ENCODE assay signal across 11 mouse cellular contexts in genomic region chr13:97549384-97549783, GRCm38 (mm10).
DNase-seq lines count a peak whose midpoint lies in the region; ATAC-seq and TF ChIP-seq lines count a peak whose summit lies in the region.
"Had no signal": no experiment of that assay in that cellular context is flagged by ENCODE, and none has a peak within 500 bp of the region (broad histone marks: within the 10 kb centered on the region; RNA-seq: fewer than 3 reads in every experiment).

No protein-coding gene starts in this region.

- no peak for TF ChIP-seq POLR2A in liver, adult 2 months (IDR thresholded peaks at IDR 0.05; ENCODE audit: extremely low read depth, insufficient read depth, low read length)

- peak overlapping the region; percentile 62 for H3K27ac ChIP-seq in heart, embryonic 10.5 days
- H3K27ac ChIP-seq in liver, adult 2 months (replicated peaks; ENCODE audit: insufficient read depth, low read depth, low read length) = peak overlapping the region; percentile 80
- no peak overlapping the region for H3K27ac ChIP-seq in liver, postnatal 0 days (ENCODE audit: low read depth)
- H3K27ac ChIP-seq in embryonic facial prominence, embryonic 10.5 days (replicated peaks) = peak overlapping the region; percentile 76; the same call in 1 of the 2 replicates
- peak overlapping the region; percentile 42 for H3K27ac ChIP-seq in limb, embryonic 10.5 days
- H3K27ac ChIP-seq: midbrain, embryonic 12.5 days had no signal

- no peak for TF ChIP-seq CTCF in liver, adult 2 months (IDR thresholded peaks at IDR 0.05; ENCODE audit: low read depth, low read length)
- no peak for TF ChIP-seq CTCF in liver, postnatal 0 days (IDR thresholded peaks at IDR 0.05; ENCODE audit: low read depth)

- no peak overlapping the region for H3K4me2 ChIP-seq in liver, postnatal 0 days (ENCODE audit: low read depth, low read length)
- H3K4me2 ChIP-seq: midbrain, embryonic 12.5 days had no signal

- H3K9ac ChIP-seq in liver, adult 2 months (ENCODE audit: low read depth, low read length) = no peak overlapping the region
- no peak overlapping the region for H3K9ac ChIP-seq in liver, postnatal 0 days (replicated peaks)
- H3K9ac ChIP-seq: midbrain, embryonic 12.5 days had no signal

- H3K4me3 ChIP-seq in heart, embryonic 10.5 days = no peak overlapping the region
- H3K4me3 ChIP-seq in liver, adult 2 months (ENCODE audit: insufficient read depth, low read depth, low read length) = no peak overlapping the region
- H3K4me3 ChIP-seq in liver, postnatal 0 days (ENCODE audit: low read depth, low read length) = no peak overlapping the region
- no peak overlapping the region for H3K4me3 ChIP-seq in embryonic facial prominence, embryonic 10.5 days
- no peak overlapping the region for H3K4me3 ChIP-seq in limb, embryonic 10.5 days
- H3K4me3 ChIP-seq: midbrain, embryonic 12.5 days had no signal

- 92% methylated on average over 6 of the region's 6 CpGs for WGBS in heart, embryonic 10.5 days
- 97% methylated on average over 6 of the region's 6 CpGs for WGBS in liver, adult 2 months
- WGBS in liver, postnatal 0 days (ENCODE audit: insufficient replicate concordance) = 83% methylated on average over 6 of the region's 6 CpGs
- WGBS in embryonic facial prominence, embryonic 10.5 days = 96% methylated on average over 6 of the region's 6 CpGs
- 92% methylated on average over 6 of the region's 6 CpGs for WGBS in limb, embryonic 10.5 days

- H3K4me1 ChIP-seq in heart, embryonic 10.5 days = peaks cover 25% of the 10 kb centered on the region
- no peaks in the 10 kb centered on the region; the same call in 1 of the 2 replicates for H3K4me1 ChIP-seq in liver, adult 2 months (ENCODE audit: control insufficient read depth, insufficient read depth, low read length)
- peaks cover 2% of the 10 kb centered on the region; the same call in 1 of the 2 replicates for H3K4me1 ChIP-seq in liver, postnatal 0 days (ENCODE audit: insufficient read depth)
- H3K4me1 ChIP-seq in embryonic facial prominence, embryonic 10.5 days = peaks cover 30% of the 10 kb centered on the region
- peaks cover 19% of the 10 kb centered on the region for H3K4me1 ChIP-seq in limb, embryonic 10.5 days

- no peaks in the 10 kb centered on the region for H3K9me3 ChIP-seq in heart, embryonic 10.5 days
- no peaks in the 10 kb centered on the region for H3K9me3 ChIP-seq in liver, postnatal 0 days (ENCODE audit: low read length)
- no peaks in the 10 kb centered on the region for H3K9me3 ChIP-seq in embryonic facial prominence, embryonic 10.5 days
- no peaks in the 10 kb centered on the region for H3K9me3 ChIP-seq in limb, embryonic 10.5 days (replicated peaks)
- H3K9me3 ChIP-seq: midbrain, embryonic 12.5 days had no signal

- no peak for ATAC-seq in liver, postnatal 0 days
- ATAC-seq in activated CD4-positive, CD25-positive, alpha-beta regulatory T cell, adult 4 months = no peak

- no peaks in the 10 kb centered on the region for H3K36me3 ChIP-seq in heart, embryonic 10.5 days
- H3K36me3 ChIP-seq in liver, adult 2 months (ENCODE audit: control insufficient read depth, insufficient read depth, low read length) = no peaks in the 10 kb centered on the region
- no peaks in the 10 kb centered on the region for H3K36me3 ChIP-seq in liver, postnatal 0 days (replicated peaks; ENCODE audit: insufficient read depth, low read length)
- H3K36me3 ChIP-seq in embryonic facial prominence, embryonic 10.5 days (replicated peaks) = no peaks in the 10 kb centered on the region
- no peaks in the 10 kb centered on the region for H3K36me3 ChIP-seq in limb, embryonic 10.5 days
- H3K36me3 ChIP-seq: midbrain, embryonic 12.5 days had no signal

- no peak for TF ChIP-seq EP300 in liver, postnatal 0 days (IDR thresholded peaks at IDR 0.05; ENCODE audit: low read depth)

- DNase-seq in heart, embryonic 10.5 days (ENCODE audit: low spot score) = no peak
- no peak for DNase-seq in heart, adult 8-10 months (ENCODE audit: low spot score)
- DNase-seq in liver, adult 2 months (ENCODE audit: extremely low read depth, low read depth, low spot score) = no peak
- no peak for DNase-seq in liver, postnatal 0 days
- DNase-seq in embryonic facial prominence, embryonic 10.5 days (ENCODE audit: low spot score) = no peak
- DNase-seq in limb, embryonic 10.5 days (ENCODE audit: low spot score) = no peak
- DNase-seq in ovary, adult 18-20 months (ENCODE audit: low spot score) = no peak
- DNase-seq: layer of hippocampus, postnatal 36 days; thymus, adult 18-20 months had no signal

- no peaks in the 10 kb centered on the region for H3K27me3 ChIP-seq in heart, embryonic 10.5 days (ENCODE audit: insufficient read depth, poor library complexity, severe bottlenecking)
- H3K27me3 ChIP-seq in liver, adult 2 months (ENCODE audit: control insufficient read depth, insufficient read depth, low read length) = no peaks in the 10 kb centered on the region
- no peaks in the 10 kb centered on the region for H3K27me3 ChIP-seq in liver, postnatal 0 days (ENCODE audit: insufficient read depth, low read length)
- H3K27me3 ChIP-seq in embryonic facial prominence, embryonic 10.5 days (replicated peaks; ENCODE audit: low read depth, poor library complexity, severe bottlenecking) = no peaks in the 10 kb centered on the region
- H3K27me3 ChIP-seq in limb, embryonic 10.5 days (ENCODE audit: low read depth, poor library complexity, severe bottlenecking) = no peaks in the 10 kb centered on the region

- H3K79me2 ChIP-seq in liver, adult 2 months (ENCODE audit: control insufficient read depth, insufficient read depth, low read length) = no peaks in the 10 kb centered on the region
